Mouse (Mus musculus) lung, postnatal 10 days (tissue): ENCODE measurements around the gene Rpl15.
A peak's percentile ranks its signal among the peaks of the same experiment; 100 is the strongest.
"Not testable (repeated sequence)": the region's sequence is repeated elsewhere in the genome, so short reads cannot be mapped to it uniquely, and the experiment has no call there.

Source experiments
- DNase-seq: peaks from one replicate; pipeline ENCODE4 v3.0.0; 2021

Gene Rpl15

DNA sequence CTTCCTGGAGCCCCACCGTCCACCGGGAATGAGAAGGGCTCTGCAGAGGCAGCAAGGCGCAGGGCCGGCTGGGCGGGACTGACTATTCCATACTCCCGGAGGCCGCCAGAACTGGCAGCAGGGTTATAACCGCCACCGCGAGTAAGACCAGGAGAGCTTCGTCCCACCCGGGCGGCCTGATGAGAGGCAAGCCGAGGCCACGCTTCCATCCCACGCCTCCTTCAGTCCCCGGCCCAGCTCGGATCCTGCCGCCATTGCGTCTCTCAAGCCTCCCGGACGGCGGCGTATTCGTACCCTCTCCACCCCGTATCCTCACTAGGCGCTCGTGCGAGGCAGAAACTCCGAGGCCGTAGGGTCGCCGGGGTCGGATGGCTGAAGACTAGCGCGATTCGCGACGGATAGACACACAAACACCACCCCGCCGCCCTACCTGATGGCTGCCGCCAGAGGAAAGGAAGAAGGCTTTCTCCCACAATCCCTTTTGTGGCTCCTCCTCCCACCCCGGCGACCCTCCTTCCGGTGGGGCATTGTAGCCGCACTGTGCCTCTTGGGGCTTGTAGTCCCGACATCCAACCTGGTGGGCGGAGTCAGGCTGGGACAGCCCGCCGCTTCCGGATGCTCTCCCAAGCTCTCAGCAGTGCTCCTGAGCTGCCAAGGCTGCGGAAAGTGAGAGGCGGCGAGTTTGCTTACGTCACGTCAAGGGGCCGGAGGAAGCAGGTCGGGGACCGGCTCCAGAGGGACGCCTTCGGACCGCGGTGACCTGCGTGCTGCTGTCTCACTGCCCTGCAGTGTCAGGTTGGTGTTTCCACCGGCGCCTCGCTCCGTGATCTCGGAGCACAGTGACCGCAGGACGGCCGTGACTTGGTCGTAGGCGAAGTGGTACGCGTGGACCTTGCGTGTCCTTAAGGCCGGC, at the start of gene Rpl15, which contains the start of gene Nkiras1:
TSS of gene Rpl15 (minus strand) at position 863 of the 913 bp plus-strand sequence.
TSS of gene Nkiras1 (plus strand) at position 608 of the 913 bp plus-strand sequence.
- DNase-seq = peak; percentile 100

DNA sequence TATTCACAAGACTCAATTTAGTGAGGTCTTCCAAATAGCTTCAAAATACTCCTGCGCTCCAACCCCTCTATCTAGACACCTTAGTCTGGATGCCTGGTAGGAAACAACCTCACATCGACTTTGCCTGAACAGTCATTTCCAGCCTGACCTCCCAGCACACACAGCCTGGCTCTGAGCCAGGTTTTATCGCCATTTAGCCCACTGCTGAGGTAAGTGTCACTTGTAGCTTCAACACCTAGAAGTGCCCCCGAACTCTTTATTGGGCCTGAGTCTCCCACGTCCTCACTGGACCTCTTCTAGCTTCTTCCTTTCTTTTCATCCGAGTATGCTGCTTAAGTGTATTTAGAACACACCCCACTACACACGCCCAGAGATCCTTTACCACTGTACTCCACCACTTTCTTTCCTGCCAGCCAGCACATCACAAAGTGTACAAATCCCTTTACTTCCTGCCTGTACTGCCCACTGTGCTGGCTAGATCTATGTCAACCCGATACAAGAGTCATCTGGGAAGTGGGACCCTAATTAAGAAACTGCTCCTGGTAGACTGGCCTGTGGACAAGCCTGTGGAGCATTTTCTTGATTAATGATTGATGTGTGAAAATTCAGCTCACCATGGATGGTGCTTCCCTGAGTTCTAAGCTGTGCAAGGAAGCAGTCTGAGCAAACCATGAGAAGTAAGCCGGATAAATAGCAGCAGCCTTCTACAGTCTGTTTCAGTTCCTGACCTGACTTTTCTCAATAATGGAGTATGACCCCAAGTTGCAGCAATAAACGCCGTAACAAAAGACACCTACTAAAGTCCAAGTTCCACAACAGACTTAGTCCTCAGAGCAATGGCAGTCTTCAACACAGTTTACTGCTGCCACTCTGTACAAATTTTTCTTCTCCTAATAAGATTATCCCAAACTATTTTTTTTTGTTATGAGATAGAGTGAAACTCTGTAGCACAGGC, 46.5 kb upstream of the Rpl15 start:
- no peak for DNase-seq

DNA sequence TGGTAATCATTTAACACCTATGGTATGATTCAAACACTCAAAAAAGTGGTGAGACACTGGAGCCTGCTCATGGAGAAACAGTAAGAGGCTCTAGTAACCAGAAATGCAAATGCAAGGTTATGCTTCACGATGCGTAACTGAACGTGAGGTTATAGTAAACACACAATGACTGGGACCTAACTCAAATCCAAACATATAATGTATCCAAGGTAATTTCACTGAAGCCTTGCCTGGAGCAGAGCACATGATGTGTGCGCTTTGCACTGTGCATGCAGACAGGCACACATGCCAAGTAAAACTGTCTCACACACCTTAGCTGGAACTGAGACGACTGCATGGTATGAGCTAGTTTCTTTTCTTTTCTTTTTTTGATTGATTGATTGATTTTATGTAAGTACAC, 33.0 kb upstream of the Rpl15 start:
- DNase-seq = no peak

DNA sequence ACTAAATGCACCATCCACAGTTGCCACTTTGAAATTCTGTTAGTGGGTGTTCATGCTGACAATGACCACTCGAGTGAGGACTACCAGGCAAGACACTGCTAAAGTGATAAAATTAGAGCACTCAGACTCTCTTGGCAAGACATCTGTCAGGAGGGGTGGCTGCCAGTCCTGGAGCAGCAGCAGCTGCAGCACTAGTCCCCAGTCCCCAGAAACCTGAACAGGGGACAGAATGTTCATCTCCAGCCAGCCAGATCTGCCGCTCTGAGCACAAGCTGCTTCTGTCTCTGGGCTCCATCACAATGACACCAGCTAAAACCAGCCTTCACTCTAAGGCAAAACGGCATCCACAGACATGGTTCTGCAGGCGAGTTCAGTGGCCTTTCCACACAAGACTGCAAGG, 32.1 kb upstream of the Rpl15 start:
- DNase-seq = peak; percentile 32

DNA sequence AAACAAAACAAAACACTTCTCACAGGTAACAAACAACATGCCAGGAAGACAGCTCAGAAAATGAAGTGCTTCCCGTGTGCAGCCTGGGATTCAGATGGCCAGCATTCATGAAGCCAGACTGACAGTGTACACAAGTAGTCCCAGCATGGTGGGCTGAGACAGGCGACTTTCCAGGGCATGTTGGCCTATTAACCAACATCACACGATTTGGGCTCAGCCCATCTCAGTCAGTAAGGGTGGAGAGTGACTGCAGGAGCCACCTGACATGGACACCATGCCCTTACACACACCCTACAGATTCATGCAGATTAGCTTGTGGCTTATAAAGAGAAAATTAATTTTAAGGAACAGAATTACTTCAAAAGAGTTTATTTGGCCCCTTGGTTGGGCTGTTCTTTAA, 31.6 kb upstream of the Rpl15 start:
- DNase-seq = no peak

DNA sequence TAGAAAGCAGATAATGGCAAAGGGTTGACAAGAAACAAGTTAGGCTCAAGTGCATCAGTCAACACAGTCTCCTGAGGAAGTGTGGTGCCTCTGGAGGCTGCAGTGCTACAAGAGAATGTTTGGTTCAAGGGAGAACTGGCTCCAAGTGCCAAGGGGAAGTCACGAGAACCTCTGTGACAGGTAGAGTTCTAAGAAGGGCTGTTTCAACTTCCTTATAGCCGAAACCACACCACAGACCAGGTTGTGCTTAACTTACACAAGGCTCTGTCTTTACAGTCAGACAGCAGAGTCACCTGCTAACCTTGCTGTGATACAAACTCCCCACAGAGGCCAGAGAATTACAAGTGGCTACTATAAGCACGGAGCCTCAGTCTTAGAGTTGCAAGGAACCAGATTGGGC, 30.4 kb upstream of the Rpl15 start:
- no peak for DNase-seq

DNA sequence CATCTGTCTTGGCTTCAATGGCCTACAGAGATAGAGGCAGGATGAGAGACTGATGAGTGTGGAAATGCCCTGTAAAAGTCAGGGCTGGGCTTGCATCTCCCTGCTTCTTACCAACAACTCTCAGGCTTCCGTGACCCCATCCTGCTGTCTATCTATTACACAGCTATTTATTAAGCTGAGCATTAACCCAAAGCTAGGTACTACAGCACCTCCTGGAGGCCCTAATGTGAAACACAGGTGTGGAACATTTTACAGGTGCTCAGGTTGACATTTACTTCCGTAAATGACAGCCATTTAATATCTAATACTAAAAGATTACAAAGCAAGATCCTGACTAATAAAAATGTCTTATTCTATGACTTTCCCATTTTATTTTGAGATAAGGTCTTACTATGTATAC, 29.5 kb upstream of the Rpl15 start:
- no peak for DNase-seq

DNA sequence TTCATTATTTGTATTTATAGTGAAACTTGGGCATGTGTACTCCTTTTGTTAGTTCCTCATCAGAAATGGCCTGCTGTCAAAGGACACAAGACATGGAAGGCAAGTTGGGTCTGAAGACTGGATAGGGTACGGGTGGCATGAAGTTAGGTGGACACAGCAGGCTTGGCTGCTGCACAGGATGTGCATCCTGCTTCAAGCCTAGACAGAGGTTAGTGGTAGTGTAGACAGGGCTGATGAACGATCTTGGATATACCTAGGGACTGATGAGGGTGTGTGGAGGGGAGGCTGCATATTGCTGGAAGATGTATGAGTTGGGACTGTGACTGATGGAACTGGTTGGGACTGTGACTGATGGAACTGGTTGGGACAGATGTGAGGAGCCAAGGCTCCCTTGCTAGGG, 27.7 kb upstream of the Rpl15 start:
- no peak for DNase-seq

DNA sequence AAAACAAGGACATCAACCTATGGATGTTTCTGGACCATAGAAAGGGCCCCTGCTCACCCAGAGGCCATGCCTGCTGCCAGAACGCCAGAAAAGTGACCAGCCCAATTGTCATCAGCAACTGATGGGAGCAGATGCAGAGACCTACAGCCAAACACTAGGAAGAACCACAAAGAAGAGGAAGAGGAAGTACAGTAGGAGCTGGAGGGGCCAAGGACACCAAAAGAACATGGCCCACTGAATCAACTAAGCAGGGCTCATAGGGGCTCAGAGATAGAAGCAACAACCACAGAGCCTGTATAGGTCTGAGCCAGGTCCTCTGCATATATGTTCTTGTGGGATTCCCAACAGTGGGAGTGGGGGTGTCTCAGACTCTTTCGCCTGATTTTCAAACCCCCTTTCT, 26.2 kb upstream of the Rpl15 start:
- no peak for DNase-seq

DNA sequence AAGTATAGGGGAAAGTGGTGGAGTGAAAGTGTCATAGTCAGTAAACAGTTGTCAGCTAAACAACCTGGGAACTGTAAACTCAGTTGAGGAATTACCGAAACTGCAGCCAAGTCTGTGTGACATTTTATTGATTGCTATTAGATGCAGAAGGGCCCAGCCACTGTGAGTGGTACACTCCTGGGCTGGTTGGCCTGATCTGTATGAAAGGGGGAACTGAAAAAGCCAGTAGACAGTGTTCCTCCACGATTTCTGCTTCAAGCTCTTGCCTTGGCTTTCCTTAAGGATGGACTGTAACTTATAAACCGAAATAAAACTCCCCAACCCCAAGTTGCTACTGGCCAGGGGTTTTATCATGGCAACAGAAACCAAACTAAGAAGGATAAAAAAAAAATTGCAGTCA, 21.4 kb upstream of the Rpl15 start:
- no peak for DNase-seq

DNA sequence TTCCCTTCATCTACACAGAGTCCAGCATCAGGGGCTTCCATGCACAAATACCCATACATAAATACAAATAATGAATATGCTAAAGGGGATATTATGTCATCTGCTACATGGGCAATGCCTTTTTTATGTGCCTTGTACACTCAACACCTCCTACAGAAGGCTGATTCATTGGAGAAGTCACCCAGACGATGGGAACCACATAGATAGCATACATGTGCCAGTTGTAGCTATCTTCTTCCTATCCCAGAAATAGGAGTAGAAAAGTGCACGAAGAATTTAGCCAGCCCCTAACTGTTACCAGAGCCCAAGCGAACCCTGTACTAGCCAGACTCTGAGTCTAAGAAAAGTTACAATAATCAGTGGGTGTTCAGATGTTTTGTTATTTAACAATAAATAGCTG, 20.9 kb upstream of the Rpl15 start:
- DNase-seq = no peak

DNA sequence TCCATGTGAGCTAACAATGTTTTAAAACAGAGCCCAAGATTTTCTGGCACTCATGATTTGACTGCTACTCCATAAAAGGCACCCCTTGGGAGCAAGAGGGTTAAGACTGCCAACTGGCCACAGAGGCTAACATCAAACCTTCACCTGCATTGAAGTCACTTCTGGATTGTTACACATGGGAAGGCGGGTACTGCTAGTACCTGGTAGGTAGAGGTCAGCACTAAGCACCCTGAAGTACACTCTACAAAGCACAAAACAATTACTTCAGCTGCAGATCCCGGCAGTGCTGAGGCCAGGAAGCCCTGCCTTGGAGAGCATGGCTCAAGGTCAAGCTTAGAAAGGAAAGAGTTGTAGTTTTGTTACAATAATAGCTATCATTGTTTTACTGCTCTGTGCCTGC, 16.2 kb upstream of the Rpl15 start:
- DNase-seq = no peak

DNA sequence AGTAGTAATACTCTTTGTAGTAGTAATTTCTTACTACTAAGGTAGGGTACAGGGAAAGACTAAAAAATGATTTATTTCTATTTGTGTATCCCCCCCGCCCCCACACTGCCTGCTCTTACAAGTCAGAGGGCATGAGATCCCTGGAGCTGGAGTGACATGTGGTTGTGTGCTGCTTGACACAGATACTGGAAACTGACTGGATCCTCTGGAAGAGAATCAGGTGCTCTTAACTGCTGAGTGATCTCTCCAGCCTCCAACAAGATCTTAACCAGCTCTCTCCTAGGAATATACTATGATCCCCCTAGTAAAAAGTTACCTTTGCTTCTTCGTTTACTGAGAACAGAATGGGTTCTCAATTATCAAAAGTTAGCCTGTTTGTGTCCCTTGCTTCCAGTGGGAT, 15.2 kb upstream of the Rpl15 start:
- DNase-seq = no peak

DNA sequence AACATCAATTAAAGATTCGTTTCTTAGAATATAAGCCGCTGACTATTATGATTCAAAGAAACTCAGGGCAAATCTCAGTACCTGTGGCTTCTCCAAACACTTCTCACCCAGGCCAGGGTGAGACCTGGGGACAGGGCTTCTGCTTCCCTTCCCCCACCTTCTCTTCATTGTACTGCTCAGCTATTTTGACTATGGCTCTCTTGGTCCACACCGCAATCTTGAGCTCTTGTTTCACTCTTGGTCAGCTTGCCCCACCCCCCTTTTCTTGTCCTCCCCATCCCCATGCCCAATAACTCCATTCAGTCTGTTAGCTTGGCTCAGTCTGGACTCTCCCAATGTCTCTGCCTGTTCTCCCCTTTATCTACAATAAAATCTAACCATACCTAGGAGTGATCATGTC, 14.3 kb upstream of the Rpl15 start:
- DNase-seq = no peak

DNA sequence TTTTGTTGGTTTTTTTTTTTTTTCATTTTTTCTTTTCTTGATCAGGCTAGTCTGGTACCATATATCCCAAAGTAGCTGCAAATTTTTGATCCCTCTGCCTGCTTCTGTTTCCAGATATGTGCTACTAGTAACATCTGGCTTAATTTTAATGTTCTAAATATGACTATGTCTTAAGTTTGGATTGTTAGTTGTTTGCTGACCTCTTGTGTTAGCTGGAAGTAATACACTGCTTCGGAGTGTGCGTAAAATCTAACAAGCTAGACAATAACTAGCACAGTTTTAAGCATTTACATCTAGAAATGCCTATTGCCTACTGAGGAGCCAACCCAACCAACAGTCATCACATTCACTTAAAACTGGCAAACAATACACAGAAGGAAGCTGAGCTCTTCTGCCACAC, 13.4 kb upstream of the Rpl15 start:
- peak; percentile 28 for DNase-seq

DNA sequence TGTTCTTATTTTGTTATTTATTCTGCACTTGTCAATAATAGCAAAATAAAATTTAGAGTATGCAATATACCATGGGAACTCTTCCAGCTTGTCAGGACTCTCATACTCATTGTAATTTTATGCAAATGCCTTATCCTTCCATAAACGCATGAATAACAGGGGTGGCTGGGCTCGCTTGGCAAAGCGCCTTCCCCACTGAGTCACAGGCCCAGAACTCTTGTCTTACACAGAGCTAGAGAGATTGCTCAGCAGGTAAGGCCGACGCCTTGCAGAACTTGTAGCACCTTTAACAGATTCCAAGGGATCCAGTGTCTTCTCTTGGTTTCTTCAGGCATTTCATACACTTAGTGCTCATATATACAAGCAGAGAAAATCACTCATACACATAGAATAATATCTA, 9.2 kb upstream of the Rpl15 start:
- DNase-seq = no peak

DNA sequence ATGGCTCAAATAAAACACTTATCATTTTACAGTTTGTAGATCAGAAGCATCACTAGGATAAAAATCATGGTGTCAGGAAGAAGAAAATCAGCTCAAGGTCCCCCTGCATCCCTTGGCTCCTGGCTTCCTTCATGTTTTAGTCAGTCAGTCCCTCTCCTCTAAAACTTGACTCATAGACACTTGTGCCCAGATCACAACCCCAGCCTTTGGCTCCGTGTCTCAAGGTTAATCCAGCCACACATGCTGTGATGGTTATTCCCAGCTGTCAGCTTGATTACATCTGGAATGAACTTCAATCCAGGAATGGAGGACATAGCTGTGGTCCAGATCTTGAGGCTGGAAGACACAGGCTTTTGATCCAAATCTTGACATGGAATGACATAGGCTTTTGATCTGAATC, 3.3 kb upstream of the Rpl15 start:
- no peak for DNase-seq

DNA sequence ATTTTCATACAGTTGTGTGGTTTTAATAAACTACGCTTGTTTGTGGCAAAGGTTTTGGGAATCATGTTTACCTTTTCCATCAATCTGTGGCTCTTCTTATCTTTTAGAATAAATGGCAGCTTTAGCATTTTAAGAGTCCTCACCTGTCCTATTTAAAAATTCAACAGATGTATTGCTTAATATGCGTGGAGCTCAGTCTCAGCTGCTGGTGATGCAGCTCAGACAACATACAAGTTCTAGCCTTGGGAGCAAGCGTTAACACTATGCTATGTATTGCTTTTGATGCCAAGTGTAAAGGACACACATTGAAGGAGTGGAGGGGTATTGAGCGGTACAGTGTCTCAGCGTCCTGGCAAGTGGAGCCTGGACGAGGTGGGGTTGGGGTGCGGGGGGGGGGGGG, 475 bp upstream of the Rpl15 start:
- DNase-seq = no peak

DNA sequence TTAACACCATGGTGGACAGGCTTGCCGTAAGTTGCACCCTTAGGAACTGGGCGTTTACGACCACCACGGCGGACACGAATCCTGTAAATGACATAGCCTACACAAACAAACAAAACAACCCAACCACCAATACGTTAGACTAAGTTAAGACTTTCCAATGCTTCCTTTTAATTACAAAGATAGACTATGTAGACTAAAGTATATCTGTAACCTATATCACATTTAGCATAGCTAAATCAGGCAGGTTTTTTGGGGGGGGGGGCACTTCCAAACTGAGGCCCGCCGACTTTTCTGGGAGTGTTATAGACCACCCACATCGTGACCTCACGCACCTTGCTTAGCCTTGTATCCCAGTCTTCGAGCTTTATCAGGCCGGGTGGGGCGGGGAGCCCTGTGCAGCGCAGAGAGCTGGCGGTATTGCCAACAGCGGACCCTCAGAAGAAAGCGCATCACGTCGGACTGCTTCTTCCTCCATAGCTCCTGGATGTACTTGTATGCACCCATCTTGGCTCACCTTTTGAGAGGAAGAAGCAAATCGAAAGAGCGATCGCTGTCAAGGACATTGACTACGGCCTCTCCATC, 1.2 kb downstream of the Rpl15 start:
- DNase-seq = not testable (repeated sequence)

DNA sequence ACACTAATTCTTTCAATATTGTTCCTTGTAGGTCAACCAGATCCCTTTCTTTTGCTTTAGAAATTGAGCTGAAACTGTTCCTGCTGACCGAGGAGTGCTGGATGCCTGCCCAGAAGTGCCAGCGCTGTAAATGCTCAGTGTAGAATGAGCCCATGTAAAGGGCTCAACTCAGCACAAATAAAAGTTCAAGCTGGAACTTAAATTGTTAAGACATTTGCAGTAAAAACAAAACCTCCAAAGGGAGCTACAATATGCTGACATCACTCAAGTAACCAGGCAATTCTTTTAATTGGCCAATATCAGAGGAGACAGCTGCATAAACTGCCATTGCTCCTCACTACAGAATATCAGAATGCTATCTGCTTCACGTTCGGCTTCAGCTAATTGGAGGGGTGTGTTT, 7.8 kb downstream of the Rpl15 start:
- DNase-seq = no peak

DNA sequence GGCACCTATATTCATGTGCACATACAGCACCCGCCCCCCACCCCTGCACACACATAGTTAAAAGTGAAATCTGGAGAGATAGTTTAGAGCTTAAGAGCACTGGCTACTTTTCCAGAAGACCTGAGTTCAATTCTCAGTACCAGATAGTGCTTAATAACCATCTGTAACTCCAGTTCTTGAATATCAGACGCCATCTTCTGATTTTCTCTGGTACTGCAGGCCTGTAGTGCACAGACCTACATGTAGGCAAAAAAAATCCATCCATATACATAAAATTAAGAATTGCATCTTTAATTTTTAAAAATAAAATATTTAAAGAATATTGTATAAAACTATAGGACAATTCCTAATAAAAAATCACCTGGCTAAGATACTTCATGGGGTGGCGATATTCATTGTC, 10.0 kb downstream of the Rpl15 start:
- DNase-seq = no peak

DNA sequence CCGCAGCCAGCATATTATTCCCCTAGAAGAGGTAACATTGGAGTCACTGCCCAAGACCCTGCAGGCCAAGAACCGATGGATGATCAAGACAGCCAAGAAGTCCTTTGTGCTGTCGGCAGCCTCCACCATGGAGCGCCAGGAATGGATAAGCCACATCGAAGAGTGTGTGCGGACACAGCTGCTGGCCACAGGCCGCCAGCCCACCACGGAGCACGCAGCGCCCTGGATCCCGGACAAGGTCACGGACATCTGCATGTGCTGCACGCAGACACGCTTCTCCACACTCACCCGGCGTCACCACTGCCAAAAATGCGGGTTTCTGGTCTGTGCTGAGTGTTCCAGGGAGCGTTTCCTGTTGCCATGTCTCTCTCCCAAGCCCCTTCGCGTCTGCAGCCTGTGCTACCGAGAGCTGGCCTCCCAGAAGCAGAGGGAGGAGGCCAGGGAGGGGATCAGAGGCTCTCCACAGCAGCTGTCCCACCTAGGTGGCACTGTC, 28.5 kb downstream of the Rpl15 start:
- peak; percentile 14 for DNase-seq

DNA sequence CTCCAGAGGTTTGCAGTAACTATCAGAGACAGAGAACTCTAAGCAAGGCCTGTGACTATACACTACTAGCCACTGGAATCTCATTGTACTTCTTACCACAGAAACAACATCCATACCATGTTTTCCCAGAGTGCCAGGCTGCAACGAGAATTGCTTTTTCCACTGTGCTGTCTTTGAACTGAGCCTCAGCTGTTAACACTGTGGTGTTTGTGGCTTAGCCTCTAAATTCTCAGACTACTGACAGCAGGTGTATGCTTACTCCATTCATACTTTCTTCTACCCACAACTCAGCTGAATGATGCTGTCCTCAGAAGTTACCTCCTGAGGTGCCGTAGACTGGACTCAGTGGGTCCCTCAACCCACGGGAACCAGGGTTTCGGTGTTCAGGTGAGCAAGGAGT, 29.4 kb downstream of the Rpl15 start:
- no peak for DNase-seq
